Mouse (Mus musculus) midbrain, embryonic 10.5 days (tissue): ENCODE data around the gene Maml3. TPM values are rescaled to one million over a fixed set of nuclear protein-coding genes. Genes with fewer than 3 reads are reported as not detected.

Experiments used
- DNase-seq: peaks from one replicate; pipeline ENCODE4 v3.0.0-alpha.2; 2017; ENCODE audit warnings: low spot score
- H3K27ac ChIP-seq: fragments of 300-500 bp; sonication (generic); replicated peaks from 2 replicates; pipeline ENCODE4 v1.5.1; 2016; ENCODE audit warnings: mild to moderate bottlenecking
- H3K27me3 ChIP-seq: fragments of 300-500 bp; sonication (generic); 2 replicates; pipeline ENCODE4 v1.6.1; 2016; ENCODE audit warnings: low read depth, mild to moderate bottlenecking; ENCODE audit not compliant: poor library complexity, severe bottlenecking
- H3K36me3 ChIP-seq: fragments of 300-500 bp; sonication (generic); 2 replicates; pipeline ENCODE4 v1.6.1; 2016; ENCODE audit warnings: mild to moderate bottlenecking, moderate library complexity
- H3K4me1 ChIP-seq: fragments of 300-500 bp; sonication (generic); 2 replicates; pipeline ENCODE4 v1.6.1; 2016
- H3K4me3 ChIP-seq: fragments of 300-500 bp; sonication (generic); 2 replicates; pipeline ENCODE4 v1.5.1; 2016; ENCODE audit warnings: mild to moderate bottlenecking, moderate library complexity
- H3K9me3 ChIP-seq: fragments of 300-500 bp; sonication (generic); replicated peaks from 2 replicates; pipeline ENCODE4 v1.6.1; 2016; ENCODE audit warnings: mild to moderate bottlenecking
- WGBS: fragments of 180-500 bp; shearing (Covaris S2); methylation state at CpG from one replicate; pipeline ENCODE4 v1.1.7; 2016; 5-methylcytosine and 5-hydroxymethylcytosine counted together
- polyA plus RNA-seq: library from polyadenylated mRNA; unstranded; fragments of >200 nt; fragmentation: Nextera tagmentation; extraction: Ambion mirVana; gene quantifications from 2 replicates; pipeline ENCODE4 v1.2.1, GENCODE M21; 2016

Gene Maml3
- polyA plus RNA-seq, 1 experiment from 2014 or later, result 5.4 TPM

- 91% methylated on average over 11 of the region's 11 CpGs for WGBS
- Histone ChIP-seq H3K27ac (no peak overlapping the region), H3K9me3 (no peaks in the 10 kb centered on the region), H3K4me3 (no peak overlapping the region), H3K4me1 (peaks cover 30% of the 10 kb centered on the region), H3K36me3 (no peaks in the 10 kb centered on the region), H3K27me3 (no peaks in the 10 kb centered on the region)
- no peak for DNase-seq
Measured at GRCm38 (mm10) chr3:51953927-51954326, 150.9 kb downstream of the Maml3 start.

- WGBS, result 77% methylated on average over 33 of the region's 33 CpGs
- Histone ChIP-seq H3K4me3 (no peak overlapping the region), H3K27ac (0 out of 2 replicates have a peak overlapping the region, but pooled peaks have one; percentile 13), H3K4me1 (peaks cover 30% of the 10 kb centered on the region), H3K36me3 (no peaks in the 10 kb centered on the region), H3K9me3 (no peaks in the 10 kb centered on the region), H3K27me3 (no peaks in the 10 kb centered on the region)
- DNase-seq, result no peak
Measured at GRCm38 (mm10) chr3:51952728-51953623, 151.9 kb downstream of the Maml3 start.

DNA sequence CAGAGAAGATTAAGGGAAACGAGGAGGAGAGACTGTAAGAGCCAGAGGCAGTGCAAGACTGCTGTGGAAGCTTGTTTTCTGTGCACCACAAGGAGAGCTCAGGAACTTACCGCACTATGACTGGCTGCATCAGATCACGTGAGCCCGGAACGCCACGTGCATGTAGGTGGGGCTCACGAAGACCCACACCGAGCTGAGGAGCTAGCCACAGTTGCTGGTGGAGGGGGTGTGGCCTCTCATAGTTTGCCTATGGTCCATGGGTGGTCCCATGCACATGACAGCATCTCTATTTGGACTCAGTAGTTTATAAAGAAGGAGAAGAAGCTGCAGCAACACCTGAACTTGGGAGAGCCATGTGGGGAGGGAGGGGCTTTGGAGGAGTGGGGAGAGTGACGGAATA, 152.6 kb downstream of the Maml3 start:
- Histone ChIP-seq H3K27me3 (no peaks in the 10 kb centered on the region), H3K9me3 (no peaks in the 10 kb centered on the region), H3K27ac (no peak overlapping the region), H3K4me1 (peaks cover 33% of the 10 kb centered on the region), H3K36me3 (no peaks in the 10 kb centered on the region), H3K4me3 (no peak overlapping the region)
- DNase-seq, result no peak
- 83% methylated on average over 9 of the region's 9 CpGs for WGBS

- no peak overlapping the region for H3K4me3 ChIP-seq
- 90% methylated on average over 8 of the region's 8 CpGs for WGBS
- no peak for DNase-seq
- H3K36me3 ChIP-seq, result no peaks in the 10 kb centered on the region
- no peaks in the 10 kb centered on the region for H3K9me3 ChIP-seq
- H3K27ac ChIP-seq, result no peak overlapping the region
- H3K27me3 ChIP-seq, result no peaks in the 10 kb centered on the region
- peaks cover 32% of the 10 kb centered on the region for H3K4me1 ChIP-seq
Measured at GRCm38 (mm10) chr3:51949651-51950050, 155.2 kb downstream of the Maml3 start.

DNA sequence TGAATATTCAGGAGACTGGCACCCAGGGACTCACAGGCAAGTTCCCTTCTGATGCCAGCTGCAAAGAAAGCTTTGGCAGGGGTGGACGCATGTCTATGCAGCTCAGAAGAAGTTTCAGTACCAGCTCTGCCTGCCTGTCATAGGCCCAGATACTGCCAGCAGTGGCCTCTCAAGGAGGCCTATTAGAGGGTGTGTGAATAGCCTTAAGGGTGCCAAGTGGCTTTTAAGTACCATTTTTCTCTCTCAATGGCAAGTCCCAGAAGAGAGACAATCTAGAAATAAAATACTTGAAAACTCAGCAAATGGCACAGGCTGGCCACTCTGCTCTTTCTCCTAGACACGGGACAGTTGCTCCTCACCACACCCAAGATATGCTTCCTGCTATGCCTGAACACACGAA, 157.7 kb downstream of the Maml3 start:
- no peaks in the 10 kb centered on the region for H3K9me3 ChIP-seq
- 0 out of 2 replicates have a peak overlapping the region, but pooled peaks have one; percentile 17 for H3K27ac ChIP-seq
- H3K27me3 ChIP-seq, result no peaks in the 10 kb centered on the region
- 88% methylated on average over 3 of the region's 3 CpGs for WGBS
- no peak overlapping the region for H3K4me3 ChIP-seq
- H3K36me3 ChIP-seq, result no peaks in the 10 kb centered on the region
- H3K4me1 ChIP-seq, result peaks cover 8% of the 10 kb centered on the region
- no peak for DNase-seq

GRCm38 (mm10) chr3:51943642-51944041, 161.2 kb downstream of the Maml3 start:
- Histone ChIP-seq H3K4me1 (peaks cover 15% of the 10 kb centered on the region), H3K4me3 (no peak overlapping the region), H3K27ac (no peak overlapping the region), H3K27me3 (no peaks in the 10 kb centered on the region), H3K36me3 (no peaks in the 10 kb centered on the region), H3K9me3 (no peaks in the 10 kb centered on the region)
- 85% methylated on average over 8 of the region's 8 CpGs for WGBS
- no peak for DNase-seq

- Histone ChIP-seq H3K4me1 (peaks cover 8% of the 10 kb centered on the region), H3K27ac (no peak overlapping the region)
- WGBS, result 90% methylated on average over 8 of the region's 8 CpGs
Measured at GRCm38 (mm10) chr3:51941781-51942180, 163.1 kb downstream of the Maml3 start.

GRCm38 (mm10) chr3:51939864-51940263, 165.0 kb downstream of the Maml3 start:
- Histone ChIP-seq H3K9me3 (no peaks in the 10 kb centered on the region), H3K27me3 (no peaks in the 10 kb centered on the region), H3K4me3 (no peak overlapping the region), H3K4me1 (peaks cover 8% of the 10 kb centered on the region), H3K36me3 (peaks cover 4% of the 10 kb centered on the region; the same call in 1 of the 2 replicates), H3K27ac (no peak overlapping the region)
- 86% methylated on average over 7 of the region's 7 CpGs for WGBS
- DNase-seq, result no peak

More at GRCm38 (mm10) chr3:51941781-51942180, 163.1 kb downstream of the Maml3 start:
- no peaks in the 10 kb centered on the region for H3K27me3 ChIP-seq
- no peaks in the 10 kb centered on the region for H3K9me3 ChIP-seq
- no peak for DNase-seq
- H3K36me3 ChIP-seq, result no peaks in the 10 kb centered on the region
- H3K4me3 ChIP-seq, result no peak overlapping the region

DNA sequence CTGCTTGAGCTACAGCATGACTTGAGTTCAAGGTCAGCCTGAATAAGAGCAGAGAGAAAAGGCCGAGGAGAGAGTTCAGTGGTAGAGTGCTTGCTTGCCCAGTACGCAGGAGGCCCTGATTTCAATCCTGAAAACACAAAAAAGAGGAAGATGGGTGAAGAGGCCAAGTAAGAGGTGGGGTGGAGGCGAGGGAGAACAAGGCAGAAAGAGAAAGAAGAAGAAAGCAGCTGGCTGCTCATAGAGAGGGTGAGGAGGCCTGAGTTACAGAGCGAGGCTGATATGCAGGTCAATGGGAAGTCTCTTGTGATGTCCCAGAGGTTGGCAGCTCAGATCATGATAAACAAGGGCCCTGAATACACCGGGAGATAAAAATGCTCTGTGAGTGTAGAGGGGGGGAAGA, 165.8 kb downstream of the Maml3 start:
- H3K4me1 ChIP-seq, result peaks cover 8% of the 10 kb centered on the region
- no peaks in the 10 kb centered on the region for H3K27me3 ChIP-seq
- H3K36me3 ChIP-seq, result peaks cover 4% of the 10 kb centered on the region; the same call in 1 of the 2 replicates
- no peak for DNase-seq
- no peak overlapping the region for H3K4me3 ChIP-seq
- H3K9me3 ChIP-seq, result no peaks in the 10 kb centered on the region
- 91% methylated on average over 5 of the region's 5 CpGs for WGBS
- no peak overlapping the region for H3K27ac ChIP-seq

DNA sequence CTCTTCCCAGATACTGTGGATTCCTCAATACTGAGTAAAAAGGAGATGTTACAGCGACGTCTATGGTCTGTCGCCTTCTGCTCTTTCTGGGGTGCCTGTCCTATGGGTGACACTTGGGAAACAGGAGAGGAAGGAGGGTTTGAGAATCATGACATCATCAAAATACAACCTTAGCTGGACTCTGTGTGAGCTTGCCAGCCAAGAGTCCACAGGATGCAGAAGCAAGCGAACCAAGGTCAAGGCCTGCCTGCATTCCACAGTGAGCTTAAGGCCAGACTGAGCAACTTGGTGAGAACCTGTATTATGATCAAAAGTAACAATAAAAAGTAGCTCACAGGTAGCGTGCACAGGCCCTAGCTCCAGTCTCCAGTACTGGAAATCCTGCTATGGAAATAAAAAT, 167.7 kb downstream of the Maml3 start:
- H3K9me3 ChIP-seq, result no peaks in the 10 kb centered on the region
- peaks cover 4% of the 10 kb centered on the region; the same call in 1 of the 2 replicates for H3K36me3 ChIP-seq
- no peak overlapping the region for H3K4me3 ChIP-seq
- H3K4me1 ChIP-seq, result peaks cover 8% of the 10 kb centered on the region
- H3K27me3 ChIP-seq, result no peaks in the 10 kb centered on the region
- WGBS, result 96% methylated on average over 5 of the region's 5 CpGs
- no peak for DNase-seq
- no peak overlapping the region for H3K27ac ChIP-seq

GRCm38 (mm10) chr3:51934531-51935485, 170.1 kb downstream of the Maml3 start:
- 91% methylated on average over 13 of the region's 13 CpGs for WGBS

DNA sequence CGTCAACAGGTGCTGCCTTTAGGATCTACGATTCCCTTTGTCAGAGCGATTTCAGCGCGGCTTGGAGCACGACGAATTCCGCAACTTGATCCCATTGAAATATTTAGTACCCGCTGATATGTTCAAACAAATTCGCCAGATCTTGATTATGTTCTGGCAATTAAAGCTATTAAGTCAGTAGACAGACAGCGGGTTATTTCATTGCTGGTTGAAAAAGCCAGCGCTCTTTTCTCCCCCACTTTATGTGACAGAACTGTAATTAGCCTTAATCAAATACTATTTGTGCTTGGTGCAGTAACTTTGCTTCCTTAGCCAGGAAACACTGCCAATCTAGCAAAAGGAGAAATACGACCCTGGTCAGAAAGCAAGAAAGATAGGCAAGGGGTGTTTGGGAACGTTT, 176.7 kb downstream of the Maml3 start:
- DNase-seq, result no peak
- Histone ChIP-seq H3K4me3 (no peak overlapping the region), H3K9me3 (peaks cover 5% of the 10 kb centered on the region; the same call in 1 of the 2 replicates), H3K36me3 (peaks cover 4% of the 10 kb centered on the region), H3K4me1 (peaks cover 38% of the 10 kb centered on the region), H3K27me3 (no peaks in the 10 kb centered on the region), H3K27ac (no peak overlapping the region)
- WGBS, result 96% methylated on average over 14 of the region's 14 CpGs

More at GRCm38 (mm10) chr3:51934531-51935485, 170.1 kb downstream of the Maml3 start:
- Histone ChIP-seq H3K36me3 (peaks cover 4% of the 10 kb centered on the region; the same call in 1 of the 2 replicates), H3K27me3 (no peaks in the 10 kb centered on the region), H3K27ac (no peak overlapping the region), H3K4me3 (no peak overlapping the region), H3K9me3 (peaks cover 1% of the 10 kb centered on the region; the same call in 1 of the 2 replicates), H3K4me1 (peaks cover 3% of the 10 kb centered on the region)
- DNase-seq, result no peak
